Mouse (Mus musculus): ENCODE data around the gene Bmf. TPM values are rescaled to one million over a fixed set of nuclear protein-coding genes. Genes with fewer than 3 reads are reported as not detected.
"Not testable (repeated sequence)": the region's sequence is repeated elsewhere in the genome, so short reads cannot be mapped to it uniquely, and the experiment has no call there.

Bmf gene
- polyA plus RNA-seq, 1 experiment = 4.8 TPM

DNA sequence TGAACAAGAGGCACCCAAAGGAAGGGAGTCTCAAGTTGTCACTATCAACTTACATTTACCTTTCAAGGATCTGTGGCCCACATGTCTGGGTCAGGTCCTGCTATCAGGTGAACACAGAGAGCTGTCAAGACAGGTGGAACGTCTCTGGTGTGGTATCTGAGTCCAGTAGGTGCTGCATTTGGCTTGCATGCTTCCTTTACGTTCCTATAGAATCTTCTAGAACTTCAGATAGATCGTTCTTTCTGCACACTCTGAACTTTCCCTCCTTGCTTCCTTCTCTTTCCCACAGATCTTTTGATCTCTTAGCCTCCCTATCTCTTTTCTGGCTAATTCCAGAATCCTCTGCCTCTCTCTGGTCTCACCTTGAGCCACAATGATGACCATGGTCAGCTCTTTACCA, 8.9 kb upstream of the Bmf start:
- Histone ChIP-seq H3K79me2 (ENCODE audit: control insufficient read depth, insufficient read depth) (no peaks in the 10 kb centered on the region), H3K4me3 (no peak overlapping the region), H3K36me3 (ENCODE audit: control insufficient read depth, insufficient read depth) (no peaks in the 10 kb centered on the region), H3ac (ENCODE audit: control insufficient read depth, insufficient read length) (no peak overlapping the region), H3K27me3 (ENCODE audit: control insufficient read depth, insufficient read depth, insufficient read length) (no peaks in the 10 kb centered on the region), H3K4me2 (ENCODE audit: low read depth) (no peak overlapping the region)
- TF ChIP-seq REST (IDR thresholded peaks at IDR 0.05; ENCODE audit: insufficient read depth, insufficient read length) = no peak

DNA sequence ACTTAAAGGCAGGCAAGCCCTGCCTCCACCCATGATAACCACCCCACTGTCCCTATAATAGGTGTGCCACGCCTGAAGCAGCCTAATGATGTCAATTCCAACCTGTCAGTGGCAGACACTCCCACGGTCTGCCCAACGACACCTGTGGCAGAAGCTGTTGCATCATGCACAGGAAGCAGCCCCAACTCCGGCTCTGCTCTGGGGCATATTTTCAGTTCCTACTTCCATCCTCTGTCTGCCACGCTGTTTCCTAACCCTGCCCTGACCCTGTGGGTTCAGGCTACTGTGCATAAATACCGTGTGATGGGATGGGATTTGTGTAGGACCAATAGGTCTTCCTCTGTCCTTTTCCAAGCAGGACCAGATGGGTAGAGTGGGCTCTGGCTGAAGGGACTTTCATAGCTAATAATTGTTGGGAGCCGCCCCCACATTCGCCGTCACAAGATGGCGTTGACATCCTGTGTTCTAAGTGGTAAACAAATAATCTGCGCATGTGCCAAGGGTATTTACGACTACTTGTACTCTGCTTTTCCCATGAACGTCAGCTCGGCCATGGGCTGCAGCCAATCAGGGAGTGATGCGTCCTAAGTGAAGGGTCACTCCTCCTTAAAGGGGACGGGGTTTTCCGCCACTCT, 5.0 kb upstream of the Bmf start:
- not testable (repeated sequence) for H3K4me3 ChIP-seq; H3ac ChIP-seq (ENCODE audit: control insufficient read depth, insufficient read length); H3K27me3 ChIP-seq (ENCODE audit: control insufficient read depth, insufficient read depth, insufficient read length); H3K36me3 ChIP-seq (ENCODE audit: control insufficient read depth, insufficient read depth); H3K79me2 ChIP-seq (ENCODE audit: control insufficient read depth, insufficient read depth)
- TF ChIP-seq MYOG (IDR thresholded peaks at IDR 0.05; ENCODE audit: control insufficient read depth in 1 of 3, insufficient read depth in 1 of 3, insufficient read length in 2 of 3, low read depth in 2 of 3) (peak in 1 of 3 experiments; percentile 56), MYOD1 (IDR thresholded peaks at IDR 0.05; ENCODE audit: control insufficient read depth in 1 of 3, insufficient read length in 2 of 3, low read depth in 2 of 3) (peak in 1 of 3 experiments; percentile 52)
- peak overlapping the region; percentile 12 for H3K4me2 ChIP-seq (ENCODE audit: low read depth)

DNA sequence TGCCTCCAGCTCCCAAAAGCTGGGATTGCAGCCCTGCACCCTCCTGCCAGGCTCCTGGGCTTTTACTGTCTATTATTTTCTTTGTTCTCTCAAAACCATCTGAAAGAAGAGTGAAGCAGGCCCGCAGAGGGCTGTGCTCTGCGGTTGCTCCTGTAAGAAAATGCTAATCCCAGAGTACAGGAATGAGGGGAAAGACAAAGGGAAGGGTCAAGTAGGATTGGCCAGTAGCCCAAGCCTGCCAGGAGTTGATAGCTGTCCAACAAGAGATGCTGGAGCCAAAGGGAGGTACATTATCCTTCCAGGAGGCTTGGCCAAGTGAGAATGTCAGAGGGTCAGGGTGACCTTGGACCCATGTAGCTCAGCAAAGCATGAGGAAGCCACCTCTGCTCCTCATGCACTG, 2.1 kb upstream of the Bmf start:
- Histone ChIP-seq H3K36me3 (ENCODE audit: control insufficient read depth, insufficient read depth) (no peaks in the 10 kb centered on the region), H3ac (ENCODE audit: control insufficient read depth, insufficient read length) (no peak overlapping the region), H3K4me3 (no peak overlapping the region), H3K4me2 (ENCODE audit: low read depth) (no peak overlapping the region), H3K27me3 (ENCODE audit: control insufficient read depth, insufficient read depth, insufficient read length) (no peaks in the 10 kb centered on the region), H3K79me2 (ENCODE audit: control insufficient read depth, insufficient read depth) (no peaks in the 10 kb centered on the region)
- TF ChIP-seq MYOG (IDR thresholded peaks at IDR 0.05; ENCODE audit: control insufficient read depth in 1 of 3, insufficient read depth in 1 of 3, insufficient read length in 2 of 3, low read depth in 2 of 3) = no peak
- no peak for TF ChIP-seq MYOD1 (IDR thresholded peaks at IDR 0.05; ENCODE audit: control insufficient read depth in 1 of 3, insufficient read length in 2 of 3, low read depth in 2 of 3)
- no peak for TF ChIP-seq POLR2A (IDR thresholded peaks at IDR 0.05; ENCODE audit: insufficient read length, low read depth)
- TF ChIP-seq TCF3 (IDR thresholded peaks at IDR 0.05; ENCODE audit: insufficient read length, low read depth) = no peak
- no peak for TF ChIP-seq CEBPB (IDR thresholded peaks at IDR 0.05; ENCODE audit: insufficient read depth, poor library complexity, severe bottlenecking)
- TF ChIP-seq SRF (IDR thresholded peaks at IDR 0.05; ENCODE audit: control insufficient read depth, insufficient read length, low read depth) = no peak
- no peak for TF ChIP-seq E2F4 (IDR thresholded peaks at IDR 0.05; ENCODE audit: insufficient read depth)
- no peak for TF ChIP-seq REST (IDR thresholded peaks at IDR 0.05; ENCODE audit: insufficient read depth, insufficient read length)
- no peak for TF ChIP-seq USF1 (IDR thresholded peaks at IDR 0.05; ENCODE audit: low read depth)
- no peak for TF ChIP-seq TCF12 (IDR thresholded peaks at IDR 0.05; ENCODE audit: insufficient read depth, poor library complexity, severe bottlenecking)

DNA sequence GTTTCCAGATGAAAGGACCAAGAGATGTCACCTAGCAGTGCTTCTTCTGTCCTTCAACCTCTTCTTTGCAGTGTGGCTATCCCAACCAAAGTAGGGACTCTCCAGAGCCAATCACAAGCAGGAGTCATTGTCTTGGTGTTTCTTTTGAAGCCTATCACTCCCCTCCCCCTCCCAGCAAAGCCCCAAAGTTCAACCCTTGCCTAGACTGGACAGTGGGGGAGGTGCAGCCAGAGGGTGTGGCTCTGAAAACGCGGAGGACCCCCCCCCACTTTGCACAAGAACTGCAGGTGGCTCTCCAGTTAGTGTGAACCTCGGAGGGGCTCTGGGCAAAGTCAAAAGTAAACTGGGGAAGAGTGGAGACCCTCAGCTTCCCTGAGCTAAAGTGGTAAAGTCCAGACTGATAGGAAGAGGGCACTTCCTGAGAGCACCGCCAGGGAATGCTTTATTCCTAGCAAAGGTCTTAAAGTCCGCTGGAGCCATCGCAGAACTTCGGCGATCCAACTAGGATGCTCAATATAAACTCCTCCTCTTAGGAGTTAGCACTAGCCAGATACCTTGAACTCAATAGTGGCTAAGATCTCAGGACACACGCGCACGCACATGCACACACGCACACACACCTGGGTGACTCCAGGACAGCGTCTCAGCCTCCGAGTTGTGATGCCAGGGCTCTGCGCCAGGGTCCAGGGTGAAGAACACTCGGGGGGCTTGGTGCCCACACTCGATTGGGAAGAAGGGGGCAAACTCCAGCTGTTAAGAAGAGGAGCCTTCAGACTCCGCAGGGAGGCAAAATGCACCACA, 866 bp downstream of the Bmf start:
- Histone ChIP-seq H3K79me2 (ENCODE audit: control insufficient read depth, insufficient read depth) (no peaks in the 10 kb centered on the region), H3K4me2 (ENCODE audit: low read depth) (peak overlapping the region; percentile 92), H3ac (ENCODE audit: control insufficient read depth, insufficient read length) (no peak overlapping the region), H3K36me3 (ENCODE audit: control insufficient read depth, insufficient read depth) (no peaks in the 10 kb centered on the region), H3K27me3 (ENCODE audit: control insufficient read depth, insufficient read depth, insufficient read length) (no peaks in the 10 kb centered on the region), H3K4me3 (peak overlapping the region; percentile 37)
- no peak for TF ChIP-seq MYOD1 (IDR thresholded peaks at IDR 0.05; ENCODE audit: control insufficient read depth in 1 of 3, insufficient read length in 2 of 3, low read depth in 2 of 3)
- no peak for TF ChIP-seq MYOG (IDR thresholded peaks at IDR 0.05; ENCODE audit: control insufficient read depth in 1 of 3, insufficient read depth in 1 of 3, insufficient read length in 2 of 3, low read depth in 2 of 3)
- no peak for TF ChIP-seq SRF (IDR thresholded peaks at IDR 0.05; ENCODE audit: control insufficient read depth, insufficient read length, low read depth)
- TF ChIP-seq POLR2AphosphoS2 (IDR thresholded peaks at IDR 0.05; ENCODE audit: insufficient read length, low read depth) = no peak
- TF ChIP-seq MAX (IDR thresholded peaks at IDR 0.05; ENCODE audit: low read depth) = no peak
- TF ChIP-seq TCF3 (IDR thresholded peaks at IDR 0.05; ENCODE audit: insufficient read length, low read depth) = no peak
- TF ChIP-seq CEBPB (IDR thresholded peaks at IDR 0.05; ENCODE audit: insufficient read depth, poor library complexity, severe bottlenecking) = no peak
- TF ChIP-seq TCF12 (IDR thresholded peaks at IDR 0.05; ENCODE audit: insufficient read depth, poor library complexity, severe bottlenecking) = no peak
- TF ChIP-seq USF1 (IDR thresholded peaks at IDR 0.05; ENCODE audit: low read depth) = no peak
- TF ChIP-seq E2F4 (IDR thresholded peaks at IDR 0.05; ENCODE audit: insufficient read depth) = no peak
- no peak for TF ChIP-seq POLR2A (IDR thresholded peaks at IDR 0.05; ENCODE audit: insufficient read length, low read depth)
- no peak for TF ChIP-seq REST (IDR thresholded peaks at IDR 0.05; ENCODE audit: insufficient read depth, insufficient read length)

DNA sequence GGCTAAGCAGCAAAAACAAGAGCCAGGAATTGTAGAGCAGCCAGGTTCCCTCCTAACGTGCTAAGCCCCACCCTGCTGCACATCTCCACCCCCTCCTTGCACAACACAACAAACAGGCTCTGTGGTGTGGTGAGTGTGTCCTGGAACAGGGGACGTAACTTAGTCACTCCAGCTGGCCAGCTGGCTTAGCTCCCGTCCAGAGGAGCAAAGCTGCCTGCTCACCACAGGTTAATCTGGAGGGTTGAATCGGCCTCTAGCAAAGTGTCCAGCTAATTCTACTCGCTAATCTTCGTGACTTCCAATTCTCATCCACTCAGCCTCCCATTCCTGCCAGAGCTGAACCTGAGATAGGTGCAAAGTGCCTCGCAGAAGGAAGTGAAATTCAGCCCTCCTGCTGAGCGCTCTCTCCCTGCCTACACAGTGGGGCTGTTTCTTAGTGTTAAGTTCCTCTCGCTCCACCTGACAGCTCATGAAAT, 1.9 kb downstream of the Bmf start:
- Histone ChIP-seq H3K36me3 (ENCODE audit: control insufficient read depth, insufficient read depth) (no peaks in the 10 kb centered on the region), H3K4me3 (no peak overlapping the region), H3K4me2 (ENCODE audit: low read depth) (peak overlapping the region; percentile 92), H3K79me2 (ENCODE audit: control insufficient read depth, insufficient read depth) (no peaks in the 10 kb centered on the region), H3ac (ENCODE audit: control insufficient read depth, insufficient read length) (no peak overlapping the region), H3K27me3 (ENCODE audit: control insufficient read depth, insufficient read depth, insufficient read length) (no peaks in the 10 kb centered on the region)
- TF ChIP-seq TCF3 (IDR thresholded peaks at IDR 0.05; ENCODE audit: insufficient read length, low read depth) (no peak), POLR2A (IDR thresholded peaks at IDR 0.05; ENCODE audit: insufficient read length, low read depth) (no peak), MYOG (IDR thresholded peaks at IDR 0.05; ENCODE audit: control insufficient read depth in 1 of 3, insufficient read depth in 1 of 3, insufficient read length in 2 of 3, low read depth in 2 of 3) (peak; percentile 11 to 91 (median 63)), MAX (IDR thresholded peaks at IDR 0.05; ENCODE audit: low read depth) (no peak), MYOD1 (IDR thresholded peaks at IDR 0.05; ENCODE audit: control insufficient read depth in 1 of 3, insufficient read length in 2 of 3, low read depth in 2 of 3) (peak in 2 of 3 experiments; percentile 54 to 84), REST (IDR thresholded peaks at IDR 0.05; ENCODE audit: insufficient read depth, insufficient read length) (no peak), POLR2AphosphoS2 (IDR thresholded peaks at IDR 0.05; ENCODE audit: insufficient read length, low read depth) (no peak), SRF (IDR thresholded peaks at IDR 0.05; ENCODE audit: control insufficient read depth, insufficient read length, low read depth) (no peak), CEBPB (IDR thresholded peaks at IDR 0.05; ENCODE audit: insufficient read depth, poor library complexity, severe bottlenecking) (peak; percentile 87), E2F4 (IDR thresholded peaks at IDR 0.05; ENCODE audit: insufficient read depth) (no peak), USF1 (IDR thresholded peaks at IDR 0.05; ENCODE audit: low read depth) (no peak), TCF12 (IDR thresholded peaks at IDR 0.05; ENCODE audit: insufficient read depth, poor library complexity, severe bottlenecking) (peak; percentile 58)
